Mouse (Mus musculus): Measurements from ENCODE around the gene Cpd. TPM values are rescaled to one million over a fixed set of nuclear protein-coding genes. Genes with fewer than 3 reads are reported as not detected.

Gene Cpd
- polyA plus RNA-seq, 1 experiment from 2014 or later, result 3.8 TPM

GRCm38 (mm10) chr11:76879816-76880215 is 33.0 kb upstream of the Cpd start:
- H3K27me3 ChIP-seq (replicated peaks; ENCODE audit: control insufficient read depth, insufficient read depth, low read length), result no peaks in the 10 kb centered on the region
- H3K27ac ChIP-seq (ENCODE audit: low read depth, low read length), result no peak overlapping the region
- H3K9ac ChIP-seq (ENCODE audit: low read depth, low read length), result no peak overlapping the region
- H3K36me3 ChIP-seq (ENCODE audit: control insufficient read depth, insufficient read depth, low read length), result no peaks in the 10 kb centered on the region
- H3K4me2 ChIP-seq (ENCODE audit: low read length), result no peak overlapping the region
- no peaks in the 10 kb centered on the region for H3K9me3 ChIP-seq (ENCODE audit: control insufficient read depth, low read length)
- 86% methylated on average over 5 of the region's 5 CpGs for WGBS
- H3K4me3 ChIP-seq (ENCODE audit: low read length), result no peak overlapping the region
- ATAC-seq, result no peak
- no peaks in the 10 kb centered on the region for H3K4me1 ChIP-seq (ENCODE audit: control insufficient read depth, insufficient read depth, low read depth, low read length)

GRCm38 (mm10) chr11:76874766-76875165 is 27.9 kb upstream of the Cpd start:
- Histone ChIP-seq H3K9ac (ENCODE audit: low read depth, low read length) (no peak overlapping the region), H3K4me1 (ENCODE audit: control insufficient read depth, insufficient read depth, low read depth, low read length) (no peaks in the 10 kb centered on the region), H3K4me3 (ENCODE audit: low read length) (no peak overlapping the region), H3K4me2 (ENCODE audit: low read length) (no peak overlapping the region), H3K27ac (ENCODE audit: low read depth, low read length) (no peak overlapping the region), H3K9me3 (ENCODE audit: control insufficient read depth, low read length) (no peaks in the 10 kb centered on the region), H3K27me3 (replicated peaks; ENCODE audit: control insufficient read depth, insufficient read depth, low read length) (no peaks in the 10 kb centered on the region), H3K36me3 (ENCODE audit: control insufficient read depth, insufficient read depth, low read length) (no peaks in the 10 kb centered on the region)
- ATAC-seq, result no peak
- WGBS, result 72% methylated on average over 6 of the region's 6 CpGs

- no peak overlapping the region for H3K4me3 ChIP-seq (ENCODE audit: low read length)
- H3K27ac ChIP-seq (ENCODE audit: low read depth, low read length), result no peak overlapping the region
- H3K27me3 ChIP-seq (replicated peaks; ENCODE audit: control insufficient read depth, insufficient read depth, low read length), result no peaks in the 10 kb centered on the region
- no peaks in the 10 kb centered on the region for H3K36me3 ChIP-seq (ENCODE audit: control insufficient read depth, insufficient read depth, low read length)
- ATAC-seq, result no peak
- H3K9ac ChIP-seq (ENCODE audit: low read depth, low read length), result no peak overlapping the region
- 90% methylated on average over 5 of the region's 5 CpGs for WGBS
- no peak overlapping the region for H3K4me2 ChIP-seq (ENCODE audit: low read length)
- H3K9me3 ChIP-seq (ENCODE audit: control insufficient read depth, low read length), result no peaks in the 10 kb centered on the region
- no peaks in the 10 kb centered on the region for H3K4me1 ChIP-seq (ENCODE audit: control insufficient read depth, insufficient read depth, low read depth, low read length)
Observed at GRCm38 (mm10) chr11:76873865-76874264, 27.0 kb upstream of the Cpd start.

GRCm38 (mm10) chr11:76872556-76873234 is 25.9 kb upstream of the Cpd start:
- H3K36me3 ChIP-seq (ENCODE audit: control insufficient read depth, insufficient read depth, low read length), result no peaks in the 10 kb centered on the region
- 68% methylated on average over 11 of the region's 11 CpGs for WGBS
- no peaks in the 10 kb centered on the region for H3K27me3 ChIP-seq (replicated peaks; ENCODE audit: control insufficient read depth, insufficient read depth, low read length)
- no peak overlapping the region for H3K9ac ChIP-seq (ENCODE audit: low read depth, low read length)
- no peak for ATAC-seq
- H3K4me1 ChIP-seq (ENCODE audit: control insufficient read depth, insufficient read depth, low read depth, low read length), result no peaks in the 10 kb centered on the region
- H3K9me3 ChIP-seq (ENCODE audit: control insufficient read depth, low read length), result no peaks in the 10 kb centered on the region
- H3K27ac ChIP-seq (ENCODE audit: low read depth, low read length), result no peak overlapping the region
- no peak overlapping the region for H3K4me2 ChIP-seq (ENCODE audit: low read length)
- no peak overlapping the region for H3K4me3 ChIP-seq (ENCODE audit: low read length)

GRCm38 (mm10) chr11:76861185-76861584 is 14.4 kb upstream of the Cpd start:
- WGBS, result 93% methylated on average over 3 of the region's 3 CpGs
- ATAC-seq, result no peak

GRCm38 (mm10) chr11:76859261-76859660 is 12.4 kb upstream of the Cpd start:
- no peak overlapping the region for H3K4me2 ChIP-seq (ENCODE audit: low read length)
- H3K27me3 ChIP-seq (replicated peaks; ENCODE audit: control insufficient read depth, insufficient read depth, low read length), result no peaks in the 10 kb centered on the region
- no peaks in the 10 kb centered on the region for H3K36me3 ChIP-seq (ENCODE audit: control insufficient read depth, insufficient read depth, low read length)
- H3K9ac ChIP-seq (ENCODE audit: low read depth, low read length), result no peak overlapping the region
- 69% methylated on average over 5 of the region's 5 CpGs for WGBS
- no peak overlapping the region for H3K4me3 ChIP-seq (ENCODE audit: low read length)
- H3K4me1 ChIP-seq (ENCODE audit: control insufficient read depth, insufficient read depth, low read depth, low read length), result no peaks in the 10 kb centered on the region; the same call in 1 of the 2 replicates
- no peak overlapping the region for H3K27ac ChIP-seq (ENCODE audit: low read depth, low read length)
- ATAC-seq, result no peak
- H3K9me3 ChIP-seq (ENCODE audit: control insufficient read depth, low read length), result no peaks in the 10 kb centered on the region

More at GRCm38 (mm10) chr11:76861185-76861584, 14.4 kb upstream of the Cpd start:
- no peaks in the 10 kb centered on the region for H3K27me3 ChIP-seq (replicated peaks; ENCODE audit: control insufficient read depth, insufficient read depth, low read length)
- H3K27ac ChIP-seq (ENCODE audit: low read depth, low read length), result no peak overlapping the region
- H3K4me1 ChIP-seq (ENCODE audit: control insufficient read depth, insufficient read depth, low read depth, low read length), result no peaks in the 10 kb centered on the region
- H3K4me2 ChIP-seq (ENCODE audit: low read length), result no peak overlapping the region
- no peak overlapping the region for H3K4me3 ChIP-seq (ENCODE audit: low read length)
- H3K9me3 ChIP-seq (ENCODE audit: control insufficient read depth, low read length), result no peaks in the 10 kb centered on the region
- no peak overlapping the region for H3K9ac ChIP-seq (ENCODE audit: low read depth, low read length)
- H3K36me3 ChIP-seq (ENCODE audit: control insufficient read depth, insufficient read depth, low read length), result no peaks in the 10 kb centered on the region

- Histone ChIP-seq H3K9ac (ENCODE audit: low read depth, low read length) (no peak overlapping the region), H3K36me3 (ENCODE audit: control insufficient read depth, insufficient read depth, low read length) (no peaks in the 10 kb centered on the region), H3K4me1 (ENCODE audit: control insufficient read depth, insufficient read depth, low read depth, low read length) (no peaks in the 10 kb centered on the region; the same call in 1 of the 2 replicates), H3K27me3 (replicated peaks; ENCODE audit: control insufficient read depth, insufficient read depth, low read length) (no peaks in the 10 kb centered on the region), H3K27ac (ENCODE audit: low read depth, low read length) (no peak overlapping the region), H3K9me3 (ENCODE audit: control insufficient read depth, low read length) (no peaks in the 10 kb centered on the region), H3K4me3 (ENCODE audit: low read length) (no peak overlapping the region), H3K4me2 (ENCODE audit: low read length) (no peak overlapping the region)
- 86% methylated on average over 5 of the region's 5 CpGs for whole genome bisulfite sequencing
- ATAC-seq, result no peak
Observed at GRCm38 (mm10) chr11:76858781-76859180, 12.0 kb upstream of the Cpd start.

- no peak overlapping the region for H3K9ac ChIP-seq (ENCODE audit: low read depth, low read length)
Observed at GRCm38 (mm10) chr11:76857111-76857510, 10.3 kb upstream of the Cpd start.

GRCm38 (mm10) chr11:76856601-76857000 is 9.8 kb upstream of the Cpd start:
- H3K4me3 ChIP-seq (ENCODE audit: low read length), result no peak overlapping the region
- H3K4me2 ChIP-seq (ENCODE audit: low read length), result no peak overlapping the region
- H3K36me3 ChIP-seq (ENCODE audit: control insufficient read depth, insufficient read depth, low read length), result no peaks in the 10 kb centered on the region
- ATAC-seq, result no peak
- no peaks in the 10 kb centered on the region for H3K27me3 ChIP-seq (replicated peaks; ENCODE audit: control insufficient read depth, insufficient read depth, low read length)
- no peak overlapping the region for H3K9ac ChIP-seq (ENCODE audit: low read depth, low read length)
- WGBS, result 96% methylated on average over 2 of the region's 2 CpGs
- no peaks in the 10 kb centered on the region; the same call in 1 of the 2 replicates for H3K4me1 ChIP-seq (ENCODE audit: control insufficient read depth, insufficient read depth, low read depth, low read length)
- H3K27ac ChIP-seq (ENCODE audit: low read depth, low read length), result no peak overlapping the region
- no peaks in the 10 kb centered on the region for H3K9me3 ChIP-seq (ENCODE audit: control insufficient read depth, low read length)

More at GRCm38 (mm10) chr11:76857111-76857510, 10.3 kb upstream of the Cpd start:
- Histone ChIP-seq H3K27me3 (replicated peaks; ENCODE audit: control insufficient read depth, insufficient read depth, low read length) (no peaks in the 10 kb centered on the region), H3K9me3 (ENCODE audit: control insufficient read depth, low read length) (no peaks in the 10 kb centered on the region), H3K4me2 (ENCODE audit: low read length) (no peak overlapping the region), H3K4me3 (ENCODE audit: low read length) (no peak overlapping the region), H3K4me1 (ENCODE audit: control insufficient read depth, insufficient read depth, low read depth, low read length) (no peaks in the 10 kb centered on the region; the same call in 1 of the 2 replicates), H3K27ac (ENCODE audit: low read depth, low read length) (no peak overlapping the region), H3K36me3 (ENCODE audit: control insufficient read depth, insufficient read depth, low read length) (no peaks in the 10 kb centered on the region)
- ATAC-seq, result no peak
- WGBS, result 88% methylated on average over 7 of the region's 7 CpGs
